Comparison of ENCODE assay signal across 13 mouse cellular contexts in the genomic region with DNA sequence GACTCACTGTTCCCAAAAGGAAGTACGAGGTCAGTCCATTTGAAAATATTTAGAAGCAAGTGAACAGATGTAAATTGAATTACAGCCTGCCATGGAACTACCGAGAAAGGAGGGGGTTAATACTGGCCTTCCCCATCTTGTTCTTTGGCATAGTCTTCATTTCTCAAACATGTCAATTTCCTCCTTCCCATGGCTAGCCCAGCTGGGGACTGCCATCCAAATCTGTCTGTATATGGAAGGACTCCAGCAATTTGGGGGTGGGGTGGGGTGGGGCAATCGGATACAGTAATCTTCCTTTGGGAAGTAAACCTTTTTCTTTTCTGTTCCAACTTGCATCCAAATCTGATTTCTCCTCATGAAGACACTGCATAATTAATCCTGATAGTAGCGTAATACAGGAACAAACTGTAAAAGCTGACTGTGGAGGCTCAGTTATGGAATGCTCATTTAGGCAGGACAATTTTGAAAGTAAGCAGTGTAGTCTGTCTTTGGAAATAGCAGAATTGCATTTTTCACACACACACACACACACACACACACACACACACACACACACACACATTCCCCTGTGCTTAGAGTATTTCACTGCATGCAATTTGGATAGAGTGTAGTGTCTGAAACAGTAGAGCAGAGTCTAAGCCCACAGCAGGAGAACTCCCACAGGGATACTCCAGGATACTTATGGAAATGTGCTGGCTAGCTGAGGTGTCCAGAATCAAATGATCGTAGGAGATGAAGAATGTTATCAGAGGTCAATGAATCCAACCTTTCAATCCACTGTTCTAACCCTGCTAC. TPM values are rescaled to one million over a fixed set of nuclear protein-coding genes. Genes with fewer than 3 reads are reported as not detected.
DNase-seq lines count a peak whose midpoint lies in the region; ATAC-seq and TF ChIP-seq lines count a peak whose summit lies in the region.
"Had no signal": no experiment of that assay in that cellular context is flagged by ENCODE, and none has a peak within 500 bp of the region (broad histone marks: within the 10 kb centered on the region; RNA-seq: fewer than 3 reads in every experiment).

No protein-coding gene starts in this region.

- peaks cover 11% of the 10 kb centered on the region; the same call in 1 of the 2 replicates for H3K4me1 ChIP-seq in cerebellum, adult 2 months (ENCODE audit: control insufficient read depth, insufficient read depth, low read length)
- peaks cover 19% of the 10 kb centered on the region for H3K4me1 ChIP-seq in forebrain, embryonic 14.5 days (ENCODE audit: control insufficient read depth, insufficient read depth, low read length)
- H3K4me1 ChIP-seq in midbrain, embryonic 13.5 days (replicated peaks) = peaks cover 28% of the 10 kb centered on the region
- peaks cover 8% of the 10 kb centered on the region; the same call in 1 of the 2 replicates for H3K4me1 ChIP-seq in intestine, embryonic 15.5 days (replicated peaks)

- WGBS in cerebellum, adult 2 months = 8% methylated on average over 5 of the region's 5 CpGs
- 50% methylated on average over 5 of the region's 5 CpGs for WGBS in forebrain, embryonic 14.5 days
- 62% methylated on average over 5 of the region's 5 CpGs for WGBS in midbrain, embryonic 13.5 days
- 61% methylated on average over 5 of the region's 5 CpGs for WGBS in intestine, embryonic 15.5 days

- H3K27me3 ChIP-seq in cerebellum, adult 2 months (ENCODE audit: control insufficient read depth, insufficient read depth, low read length) = no peaks in the 10 kb centered on the region
- no peaks in the 10 kb centered on the region for H3K27me3 ChIP-seq in forebrain, embryonic 14.5 days (replicated peaks; ENCODE audit: control insufficient read depth, insufficient read depth, low read length)
- no peaks in the 10 kb centered on the region for H3K27me3 ChIP-seq in midbrain, embryonic 13.5 days
- peaks cover 21% of the 10 kb centered on the region for H3K27me3 ChIP-seq in intestine, embryonic 15.5 days (replicated peaks)
- H3K27me3 ChIP-seq: CH12.LX had no signal

- peak; percentile 25; the same call in 1 of the 2 replicates for TF ChIP-seq POLR2A in cerebellum, adult 2 months (IDR thresholded peaks at IDR 0.05; ENCODE audit: borderline replicate concordance, insufficient read depth, low read length)

- DNase-seq in layer of hippocampus, adult 2 months (ENCODE audit: low spot score in 2 of 2) = no peak
- DNase-seq in layer of hippocampus, adult 11-12 months (ENCODE audit: low spot score) = no peak
- DNase-seq in cerebellum, adult 2 months = peak; percentile 73 to 89
- peak; percentile 69 for DNase-seq in forebrain, embryonic 14.5 days (ENCODE audit: low spot score)
- no peak for DNase-seq in spleen, postnatal 4 days (ENCODE audit: low spot score in 2 of 2)
- DNase-seq in thymus, postnatal 10 days (ENCODE audit: low spot score in 2 of 2) = no peak
- DNase-seq: gastrocnemius, adult 2 months; lung, postnatal 36 days; thymus, postnatal 4 days had no signal

- no peaks in the 10 kb centered on the region for H3K36me3 ChIP-seq in forebrain, embryonic 14.5 days (ENCODE audit: control insufficient read depth, insufficient read depth, low read length)
- H3K36me3 ChIP-seq in midbrain, embryonic 13.5 days = no peaks in the 10 kb centered on the region
- no peaks in the 10 kb centered on the region for H3K36me3 ChIP-seq in intestine, embryonic 15.5 days

- peak; percentile 31; the same call in 1 of the 2 replicates for ATAC-seq in forebrain, embryonic 14.5 days
- ATAC-seq in midbrain, embryonic 13.5 days = no peak
- no peak for ATAC-seq in intestine, embryonic 15.5 days

- H3K9me3 ChIP-seq in forebrain, embryonic 14.5 days (replicated peaks; ENCODE audit: control insufficient read depth, low read length) = no peaks in the 10 kb centered on the region
- no peaks in the 10 kb centered on the region for H3K9me3 ChIP-seq in midbrain, embryonic 13.5 days
- no peaks in the 10 kb centered on the region for H3K9me3 ChIP-seq in intestine, embryonic 15.5 days

- TF ChIP-seq CTCF in layer of hippocampus, adult 2 months (conservative IDR thresholded peaks at IDR 0.05) = no peak
- TF ChIP-seq CTCF in cerebellum, adult 2 months (IDR thresholded peaks at IDR 0.05; ENCODE audit: borderline replicate concordance, insufficient read depth, low read depth, low read length) = no peak

- H3K4me3 ChIP-seq in layer of hippocampus, adult 2 months = peak overlapping the region; percentile 59
- peak overlapping the region; percentile 100 for H3K4me3 ChIP-seq in cerebellum, adult 2 months (replicated peaks; ENCODE audit: insufficient read depth, low read depth, low read length)
- peak overlapping the region; percentile 37 for H3K4me3 ChIP-seq in forebrain, embryonic 14.5 days (ENCODE audit: low read depth, low read length)
- peak overlapping the region; percentile 45 for H3K4me3 ChIP-seq in midbrain, embryonic 13.5 days (replicated peaks)
- no peak overlapping the region for H3K4me3 ChIP-seq in intestine, embryonic 15.5 days (replicated peaks)

- peak overlapping the region; percentile 57 for H3K9ac ChIP-seq in forebrain, embryonic 14.5 days (ENCODE audit: low read length)
- H3K9ac ChIP-seq in midbrain, embryonic 13.5 days (replicated peaks) = peak overlapping the region; percentile 61
- no peak overlapping the region for H3K9ac ChIP-seq in intestine, embryonic 15.5 days

- H3K27ac ChIP-seq in layer of hippocampus, adult 2 months = peak overlapping the region; percentile 94
- H3K27ac ChIP-seq in cerebellum, adult 2 months (ENCODE audit: insufficient read depth, low read length) = peak overlapping the region; percentile 99; the same call in 1 of the 2 replicates
- peak overlapping the region; percentile 29; the same call in 1 of the 2 replicates for H3K27ac ChIP-seq in forebrain, embryonic 14.5 days (ENCODE audit: low read depth, low read length)
- H3K27ac ChIP-seq in midbrain, embryonic 13.5 days = no peak overlapping the region
- no peak overlapping the region for H3K27ac ChIP-seq in intestine, embryonic 15.5 days
- H3K27ac ChIP-seq: gastrocnemius, adult 2 months had no signal

- peak overlapping the region; percentile 59 for H3K4me2 ChIP-seq in forebrain, embryonic 14.5 days (ENCODE audit: low read length)
- peak overlapping the region; percentile 60 for H3K4me2 ChIP-seq in midbrain, embryonic 13.5 days (replicated peaks)
- H3K4me2 ChIP-seq in intestine, embryonic 15.5 days (replicated peaks) = no peak overlapping the region

RNA-seq across cellular contexts. Expression of a gene that starts 1.9 kb away (rescaled TPM):
- 100 to 1,000 TPM; 101 to 111 TPM for total RNA-seq in layer of hippocampus, adult 2 months (2021)
- polyA plus RNA-seq in cerebellum, adult 2 months (2012; rRNA removed) = 128 and 146 TPM in 2 replicates
- 39.0 and 43.4 TPM in 2 replicates for polyA plus RNA-seq in forebrain, embryonic 14.5 days (2014; fragmentation: Nextera tagmentation; extraction: Ambion mirVana)
- polyA plus RNA-seq in midbrain, embryonic 13.5 days (2015; fragmentation: Nextera tagmentation; extraction: Ambion mirVana) = 25.7 and 32.0 TPM in 2 replicates
- 2.6 and 3.4 TPM in 2 replicates for polyA plus RNA-seq in intestine, embryonic 15.5 days (2015; fragmentation: Nextera tagmentation; extraction: Ambion mirVana)
- total RNA-seq: CH12.LX; hematopoietic stem cell, adult 5-6 weeks had no signal

Comparison
In these comparisons a context has a peak if more than half of its experiments do, and no peak if none do; other contexts are left out.
1. DNase-seq: peak in cerebellum, adult 2 months (2 of 2) and forebrain, embryonic 14.5 days (single experiment); none in layer of hippocampus, adult 2 months (0 of 2), layer of hippocampus, adult 11-12 months (single experiment), spleen, postnatal 4 days (0 of 2) and thymus, postnatal 10 days (0 of 2).
2. H3K27ac ChIP-seq: peak in layer of hippocampus, adult 2 months (single experiment), cerebellum, adult 2 months (single experiment) and forebrain, embryonic 14.5 days (single experiment); none in midbrain, embryonic 13.5 days (single experiment) and intestine, embryonic 15.5 days (single experiment).